Mouse (Mus musculus) liver, postnatal 0 days (tissue): Measurements from ENCODE around the gene Stk32b.

Experiments
- CTCF ChIP-seq: sonication (generic); IDR thresholded peaks from 2 replicates; pipeline ENCODE4 v1.5.1; 2016; ENCODE audit warnings: antibody characterized with exemption, low read depth
- EP300 ChIP-seq: IDR thresholded peaks from 2 replicates; pipeline ENCODE4 v1.6.1; 2016; ENCODE audit warnings: antibody characterized with exemption, low read depth, mild to moderate bottlenecking

DNA sequence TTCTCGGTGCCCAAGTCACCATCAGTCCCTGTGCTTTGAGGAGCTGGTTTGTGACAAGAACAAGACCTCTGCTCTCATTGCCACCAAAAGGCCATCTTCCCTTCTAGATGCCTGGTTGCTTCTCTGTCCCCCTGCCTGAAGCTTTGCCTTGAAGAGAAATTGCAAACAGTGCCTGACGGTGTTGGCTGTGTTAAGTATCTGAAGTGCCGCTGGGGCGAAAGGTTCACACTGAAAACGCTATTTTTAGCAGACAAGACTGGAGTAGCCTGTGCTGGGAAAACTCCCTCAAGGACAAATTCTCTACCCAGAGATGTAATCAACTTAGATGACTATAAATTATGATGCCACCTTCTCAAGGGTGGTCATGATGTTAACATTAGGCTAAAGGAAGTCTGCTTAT lies 129.1 kb downstream of the Stk32b start:
- TF ChIP-seq CTCF: no peak
- TF ChIP-seq EP300: no peak
